Mouse (Mus musculus) heart, adult 2 months (tissue): Measurements from ENCODE around the gene Ebf1.

Experiments
- CTCF ChIP-seq: fragments of 200-600 bp; IDR thresholded peaks from 2 replicates; pipeline ENCODE4 v1.8.1; 2022; ENCODE audit warnings: antibody characterized with exemption, mild to moderate bottlenecking, moderate library complexity
- EP300 ChIP-seq: fragments of 200-500 bp; IDR thresholded peaks from 2 replicates; pipeline ENCODE4 v1.6.1; 2011; ENCODE audit warnings: low read depth, low read length, control low read depth; ENCODE audit not compliant: insufficient read depth
- POLR2A ChIP-seq: fragments of 200-500 bp; IDR thresholded peaks from 2 replicates; pipeline ENCODE4 v1.6.1; 2011; ENCODE audit warnings: mild to moderate bottlenecking, low read depth, low read length, control low read depth; ENCODE audit not compliant: insufficient read depth

DNA sequence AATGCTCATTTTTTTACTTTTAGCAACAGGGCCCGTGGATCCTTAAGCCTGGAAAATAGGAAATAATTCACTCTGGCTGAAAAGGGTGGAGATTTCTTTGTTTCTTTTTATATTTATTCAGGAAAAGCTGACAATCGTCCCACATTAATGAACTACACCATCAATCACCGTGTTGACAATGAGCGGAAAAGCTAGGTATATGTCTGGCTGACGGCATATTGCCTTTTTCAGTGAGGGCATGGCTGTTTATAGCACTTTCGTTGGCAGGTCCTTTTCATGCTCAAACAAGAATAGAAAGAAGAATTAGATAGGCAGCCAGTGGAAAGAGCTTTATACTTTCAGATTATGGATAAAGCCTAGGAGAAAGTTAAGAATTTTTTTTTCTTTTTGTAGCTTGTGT, 99.8 kb downstream of the Ebf1 start:
- no peak for TF ChIP-seq EP300
- no peak for TF ChIP-seq CTCF
- TF ChIP-seq POLR2A: no peak
